Mouse (Mus musculus) lung, adult 2 months (tissue): Measurements from ENCODE around the gene Rnf151. TPM values are rescaled to one million over a fixed set of nuclear protein-coding genes. Genes with fewer than 3 reads are reported as not detected.

Experiments used
- DNase-seq: peaks from one replicate; pipeline ENCODE4 v3.0.0; 2022
- H3K4me1 ChIP-seq: fragments of 200-500 bp; 2 replicates; pipeline ENCODE4 v1.6.1; 2011; ENCODE audit warnings: low read length; ENCODE audit not compliant: control insufficient read depth, insufficient read depth
- H3K4me3 ChIP-seq: fragments of 200-500 bp; replicated peaks from 2 replicates; pipeline ENCODE3; 2011; ENCODE audit warnings: low read depth, mild to moderate bottlenecking, control low read depth, low read length; ENCODE audit errors: extremely low read depth
- CTCF ChIP-seq: fragments of 200-500 bp; IDR thresholded peaks from 2 replicates; pipeline ENCODE4 v1.5.1; 2011; ENCODE audit warnings: mild to moderate bottlenecking, low read length, control low read depth; ENCODE audit not compliant: insufficient read depth
- POLR2A ChIP-seq: fragments of 200-500 bp; IDR thresholded peaks from 2 replicates; pipeline ENCODE4 v1.6.1; 2011; ENCODE audit warnings: low read depth, mild to moderate bottlenecking, control low read depth, low read length, borderline replicate concordance; ENCODE audit errors: extremely low read depth
- WGBS: fragments of 180-500 bp; shearing (Covaris S2); methylation state at CpG from one replicate; pipeline ENCODE4 v1.1.7; 2018; 5-methylcytosine and 5-hydroxymethylcytosine counted together
- polyA plus RNA-seq: library from polyadenylated mRNA; depleted of rRNA; stranded (reverse); fragments of >200 nt; gene quantifications from 2 replicates; pipeline ENCODE4 v1.2.3, GENCODE M21; 2012

The Rnf151 gene
- polyA plus RNA-seq, 1 experiment, result 0.57 TPM

GRCm38 (mm10) chr17:24733434-24734050 is 15.7 kb upstream of the Rnf151 start:
- DNase-seq, result no peak
- Histone ChIP-seq H3K4me3 (no peak overlapping the region), H3K4me1 (peaks cover 5% of the 10 kb centered on the region; the same call in 1 of the 2 replicates)
- WGBS, result 83% methylated on average over 21 of the region's 21 CpGs
- TF ChIP-seq CTCF (no peak), POLR2A (no peak)

- no peak for TF ChIP-seq CTCF
- no peak for TF ChIP-seq POLR2A
- WGBS, result 79% methylated on average over 12 of the region's 12 CpGs
- DNase-seq, result no peak
- peaks cover 3% of the 10 kb centered on the region; the same call in 1 of the 2 replicates for H3K4me1 ChIP-seq
- no peak overlapping the region for H3K4me3 ChIP-seq
Observed at GRCm38 (mm10) chr17:24732233-24732935, 14.5 kb upstream of the Rnf151 start.

DNA sequence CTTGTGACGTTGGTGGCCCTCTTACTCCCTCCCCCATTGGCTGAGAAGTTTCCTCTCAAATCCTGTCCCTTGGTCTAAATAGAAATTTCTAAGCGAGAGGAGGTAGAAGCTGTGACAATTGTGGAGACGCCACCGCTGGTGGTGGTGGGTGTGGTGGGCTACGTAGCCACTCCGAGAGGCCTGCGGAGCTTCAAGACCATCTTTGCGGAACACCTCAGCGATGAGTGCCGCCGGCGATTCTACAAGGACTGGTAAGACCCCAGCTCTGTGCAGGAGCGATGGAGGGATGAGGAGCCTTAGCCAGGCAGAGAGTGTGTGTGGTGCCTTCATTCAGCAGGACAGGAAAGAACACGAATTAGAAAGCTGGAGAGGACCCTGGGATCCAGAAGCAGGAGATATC is 12.9 kb upstream of the Rnf151 start:
- TF ChIP-seq CTCF, result no peak
- TF ChIP-seq POLR2A, result no peak
- Histone ChIP-seq H3K4me3 (no peak overlapping the region), H3K4me1 (no peaks in the 10 kb centered on the region)
- no peak for DNase-seq
- WGBS, result 78% methylated on average over 14 of the region's 14 CpGs

- DNase-seq, result no peak
- TF ChIP-seq POLR2A (no peak), CTCF (no peak)
- Histone ChIP-seq H3K4me1 (no peaks in the 10 kb centered on the region), H3K4me3 (no peak overlapping the region)
- 50% methylated on average over 6 of the region's 6 CpGs for WGBS
Observed at GRCm38 (mm10) chr17:24729067-24729466, 11.2 kb upstream of the Rnf151 start.

GRCm38 (mm10) chr17:24728184-24728583 is 10.3 kb upstream of the Rnf151 start:
- no peak for DNase-seq
- TF ChIP-seq CTCF, result no peak
- TF ChIP-seq POLR2A, result no peak
- Histone ChIP-seq H3K4me3 (no peak overlapping the region), H3K4me1 (peaks cover 4% of the 10 kb centered on the region; the same call in 1 of the 2 replicates)
- WGBS, result 66% methylated on average over 17 of the region's 17 CpGs

GRCm38 (mm10) chr17:24727618-24728017 is 9.8 kb upstream of the Rnf151 start, which contains the start of gene Rpl3l:
Rpl3l (plus strand) TSS chr17:24727820.
- no peak for TF ChIP-seq CTCF
- no peak for TF ChIP-seq POLR2A
- Histone ChIP-seq H3K4me1 (peaks cover 4% of the 10 kb centered on the region; the same call in 1 of the 2 replicates), H3K4me3 (no peak within 1 kb of the TSS)
- DNase-seq, result no peak
- WGBS, result 67% methylated on average over 2 of the region's 2 CpGs

DNA sequence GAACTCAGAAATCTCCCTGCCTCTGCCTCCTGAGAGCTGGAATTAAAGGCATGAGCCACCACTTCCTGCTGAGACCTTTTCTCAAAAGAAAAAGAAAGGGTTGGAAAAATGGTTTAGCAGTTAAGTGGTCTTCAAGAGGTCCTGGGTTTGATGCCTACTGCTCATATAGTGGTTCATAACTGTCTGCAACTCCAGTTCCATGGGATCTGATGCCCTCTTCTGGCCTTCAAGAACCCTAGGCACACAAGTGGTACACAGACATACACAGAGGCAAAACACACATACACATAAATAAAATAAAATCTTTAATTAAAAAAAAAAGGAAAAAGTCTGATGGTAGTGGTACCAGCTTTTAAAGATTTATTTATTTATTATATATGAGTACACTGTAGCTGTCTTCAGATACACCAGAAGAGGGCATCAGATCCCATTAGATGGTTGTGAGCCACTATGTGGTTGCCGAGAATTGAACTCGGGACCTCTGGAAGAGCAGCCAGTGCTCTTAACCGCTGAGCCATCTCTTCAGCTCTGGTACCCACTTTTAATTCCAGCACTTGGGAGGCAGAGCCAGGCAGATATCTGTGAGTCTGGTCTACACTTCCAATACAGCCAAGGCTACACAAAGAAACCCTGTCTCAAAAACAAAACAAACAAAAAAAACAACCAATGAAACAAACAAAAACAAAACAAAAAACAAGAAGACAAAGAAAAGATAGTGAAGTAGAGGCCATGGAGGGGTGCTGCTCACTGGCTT is 8.0 kb upstream of the Rnf151 start:
- WGBS, result 61% methylated on average over 3 of the region's 3 CpGs
- Histone ChIP-seq H3K4me3 (no peak overlapping the region), H3K4me1 (peaks cover 6% of the 10 kb centered on the region; the same call in 1 of the 2 replicates)
- TF ChIP-seq CTCF (no peak), POLR2A (no peak)
- no peak for DNase-seq

DNA sequence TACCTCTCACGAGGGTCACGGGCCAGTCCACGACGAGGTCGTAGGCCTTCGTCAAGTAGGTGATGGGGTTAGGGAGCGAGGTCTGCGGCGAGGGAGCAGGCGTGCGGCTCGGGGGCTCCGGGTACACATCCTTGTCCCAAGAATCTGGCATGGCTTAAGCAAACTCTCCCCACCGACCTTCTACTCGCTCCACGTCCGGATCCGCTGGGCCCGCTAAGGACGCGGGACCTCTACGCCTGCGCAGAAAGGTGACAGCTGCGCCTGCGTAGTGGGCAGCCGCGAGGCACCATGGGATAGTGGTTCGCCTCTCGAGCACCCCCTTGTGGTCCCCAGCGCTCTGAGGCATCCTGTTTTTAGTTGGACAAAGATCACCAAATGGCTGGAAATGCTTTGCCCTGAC is 6.3 kb upstream of the Rnf151 start, which contains the start of gene Ndufb10:
Ndufb10 (minus strand) TSS at position 295 of the 400 bp plus-strand sequence.
- TF ChIP-seq POLR2A (peak; percentile 94; the same call in 1 of the 2 replicates), CTCF (peak; percentile 88)
- Histone ChIP-seq H3K4me3 (peak within 1 kb of the TSS; percentile 99), H3K4me1 (peaks cover 10% of the 10 kb centered on the region; the same call in 1 of the 2 replicates)
- DNase-seq, result peak; percentile 95
- WGBS, result under 1% methylated on average over 30 of the region's 30 CpGs

DNA sequence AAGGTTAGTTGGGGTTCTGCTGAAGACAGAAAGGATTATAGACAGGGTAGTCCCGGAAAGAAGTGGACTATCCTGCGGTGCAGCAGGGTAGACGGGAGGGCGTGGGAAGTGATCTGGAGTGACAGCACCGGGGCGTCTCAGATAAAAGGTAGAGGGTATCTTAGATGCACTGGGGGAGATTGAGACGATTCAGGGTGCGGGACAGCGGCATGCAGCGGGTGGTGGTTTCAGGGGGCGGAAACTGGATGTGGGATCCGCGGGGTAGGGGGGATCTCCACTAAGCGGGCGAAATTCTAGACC is 6.0 kb upstream of the Rnf151 start:
- DNase-seq, result no peak
- WGBS, result 1% methylated on average over 15 of the region's 15 CpGs

More for the DNA sequence above, 6.0 kb upstream of the Rnf151 start:
- TF ChIP-seq POLR2A (no peak), CTCF (no peak)
- Histone ChIP-seq H3K4me3 (peak overlapping the region; percentile 99), H3K4me1 (peaks cover 10% of the 10 kb centered on the region; the same call in 1 of the 2 replicates)
